Mouse (Mus musculus) liver, embryonic 15.5 days (tissue): Measurements from ENCODE around the gene Barx2. TPM values are rescaled to one million over a fixed set of nuclear protein-coding genes. Genes with fewer than 3 reads are reported as not detected.
"Not testable (repeated sequence)": the region's sequence is repeated elsewhere in the genome, so short reads cannot be mapped to it uniquely, and the experiment has no call there.

Experiments
- ATAC-seq: fragments of 200-750 bp; cut with Nextera tagmentation; 2 replicates; pipeline ENCODE4 v1.8.0; 2017; ENCODE audit warnings: moderate number of reproducible peaks, mild to moderate bottlenecking, moderate library complexity; ENCODE audit not compliant: insufficient read depth
- H3K27ac ChIP-seq: fragments of 300-500 bp; sonication (generic); replicated peaks from 2 replicates; pipeline ENCODE4 v1.5.1; 2015; ENCODE audit warnings: mild to moderate bottlenecking, inconsistent platforms
- H3K27me3 ChIP-seq: fragments of 300-500 bp; sonication (generic); 2 replicates; pipeline ENCODE4 v1.6.1; 2015; ENCODE audit warnings: mild to moderate bottlenecking, inconsistent platforms
- H3K36me3 ChIP-seq: fragments of 300-500 bp; sonication (generic); replicated peaks from 2 replicates; pipeline ENCODE4 v1.6.1; 2015; ENCODE audit warnings: moderate library complexity, mild to moderate bottlenecking, inconsistent platforms
- H3K4me1 ChIP-seq: fragments of 300-500 bp; sonication (generic); replicated peaks from 2 replicates; pipeline ENCODE4 v1.6.1; 2015; ENCODE audit warnings: inconsistent platforms
- H3K4me2 ChIP-seq: fragments of 300-500 bp; sonication (generic); 2 replicates; pipeline ENCODE4 v1.6.1; 2015; ENCODE audit warnings: moderate library complexity, mild to moderate bottlenecking, inconsistent platforms
- H3K4me3 ChIP-seq: fragments of 300-500 bp; sonication (generic); replicated peaks from 2 replicates; pipeline ENCODE4 v1.5.1; 2015; ENCODE audit warnings: mild to moderate bottlenecking, inconsistent platforms
- H3K9ac ChIP-seq: fragments of 300-500 bp; sonication (generic); 2 replicates; pipeline ENCODE4 v1.6.1; 2015; ENCODE audit warnings: moderate library complexity, mild to moderate bottlenecking, inconsistent platforms
- H3K9me3 ChIP-seq: fragments of 300-500 bp; sonication (generic); replicated peaks from 2 replicates; pipeline ENCODE4 v1.6.1; 2016; ENCODE audit warnings: inconsistent platforms
- WGBS: fragments of 180-500 bp; shearing (Covaris S2); methylation state at CpG from one replicate; pipeline ENCODE4 v1.1.7; 2015; ENCODE audit warnings: mixed read lengths; ENCODE audit not compliant: insufficient replicate concordance; 5-methylcytosine and 5-hydroxymethylcytosine counted together
- polyA plus RNA-seq: library from polyadenylated mRNA; unstranded; fragments of >200 nt; fragmentation: Nextera tagmentation; extraction: Ambion mirVana; gene quantifications from 2 replicates; pipeline ENCODE4 v1.2.1, GENCODE M21; 2015

Gene Barx2
- polyA plus RNA-seq = not detected in 2 replicates

- Histone ChIP-seq H3K4me3 (peak within 1 kb of the TSS; percentile 31), H3K27ac (no peak within 1 kb of the TSS), H3K4me2 (peak within 1 kb of the TSS; percentile 52), H3K4me1 (peaks cover 7% of the 10 kb centered on the region; the same call in 1 of the 2 replicates), H3K9me3 (no peaks in the 10 kb centered on the region), H3K36me3 (no peaks in the 10 kb centered on the region), H3K27me3 (peaks cover 85% of the 10 kb centered on the region), H3K9ac (no peak within 1 kb of the TSS)
- under 1% methylated on average over 80 of the region's 81 CpGs for WGBS
- no peak for ATAC-seq
These were observed at the start of gene Barx2 for GRCm38 (mm10) chr9:31912921-31913738. Gene Barx2 (minus strand): TSS chr9:31913462.

GRCm38 (mm10) chr9:31962265-31962664 is 49.0 kb upstream of the Barx2 start:
- 44% methylated on average over 1 of the region's 1 CpGs for WGBS
- no peak overlapping the region for H3K4me3 ChIP-seq
- H3K9me3 ChIP-seq = no peaks in the 10 kb centered on the region
- no peak overlapping the region for H3K4me2 ChIP-seq
- no peaks in the 10 kb centered on the region for H3K4me1 ChIP-seq
- ATAC-seq = no peak
- no peak overlapping the region for H3K27ac ChIP-seq
- H3K9ac ChIP-seq = no peak overlapping the region
- H3K27me3 ChIP-seq = no peaks in the 10 kb centered on the region
- no peaks in the 10 kb centered on the region for H3K36me3 ChIP-seq

DNA sequence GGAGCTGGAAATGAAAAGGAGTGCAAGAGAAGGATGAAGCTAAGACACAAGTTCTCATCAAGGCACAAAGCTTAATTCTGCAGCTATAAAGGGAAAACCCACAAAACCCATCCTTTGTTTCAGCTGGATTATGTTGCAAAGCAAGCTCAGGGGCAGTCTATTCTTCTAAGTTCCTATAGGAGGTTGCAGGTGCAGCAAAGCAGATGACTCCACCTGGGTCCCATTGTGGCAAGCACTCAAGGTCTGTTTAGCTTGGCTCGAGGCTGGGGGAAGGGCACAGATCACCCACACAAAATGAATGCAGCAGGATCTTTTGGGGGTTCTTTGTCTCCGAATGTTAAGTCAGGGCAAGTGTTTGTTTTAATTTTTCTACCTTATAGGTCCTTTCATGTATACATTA is 47.2 kb upstream of the Barx2 start:
- H3K4me2 ChIP-seq = no peak overlapping the region
- WGBS = 43% methylated on average over 2 of the region's 2 CpGs
- H3K4me1 ChIP-seq = no peaks in the 10 kb centered on the region
- no peaks in the 10 kb centered on the region for H3K27me3 ChIP-seq
- H3K36me3 ChIP-seq = no peaks in the 10 kb centered on the region
- no peak for ATAC-seq
- no peaks in the 10 kb centered on the region for H3K9me3 ChIP-seq
- no peak overlapping the region for H3K4me3 ChIP-seq
- no peak overlapping the region for H3K9ac ChIP-seq
- H3K27ac ChIP-seq = no peak overlapping the region

GRCm38 (mm10) chr9:31958120-31958519 is 44.9 kb upstream of the Barx2 start:
- Histone ChIP-seq H3K27ac (no peak overlapping the region), H3K9ac (no peak overlapping the region), H3K4me3 (no peak overlapping the region), H3K36me3 (no peaks in the 10 kb centered on the region), H3K27me3 (no peaks in the 10 kb centered on the region), H3K4me1 (no peaks in the 10 kb centered on the region), H3K4me2 (no peak overlapping the region), H3K9me3 (no peaks in the 10 kb centered on the region)
- no peak for ATAC-seq

DNA sequence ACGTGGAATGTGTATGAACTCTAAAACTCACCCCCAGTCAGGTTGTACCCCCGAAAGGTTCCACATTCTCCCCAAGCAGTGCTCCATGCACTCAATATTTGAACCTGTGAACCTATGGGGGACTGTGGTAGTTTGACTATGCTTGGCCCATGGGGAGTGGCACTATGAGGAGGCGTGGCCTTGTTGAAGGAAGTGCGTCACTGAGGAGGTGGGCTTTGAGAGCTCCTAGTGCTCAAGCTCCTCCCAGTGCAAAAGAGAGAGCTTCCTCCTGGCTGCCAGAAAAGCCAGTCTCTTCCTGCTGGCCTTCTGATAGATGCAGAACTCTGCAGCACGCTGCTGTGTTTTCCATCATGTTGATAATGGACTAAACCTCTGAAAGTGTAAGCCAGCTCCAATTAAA is 37.2 kb upstream of the Barx2 start:
- WGBS = 59% methylated on average over 5 of the region's 5 CpGs
- no peak overlapping the region for H3K4me2 ChIP-seq
- no peak for ATAC-seq

GRCm38 (mm10) chr9:31949031-31949430 is 35.8 kb upstream of the Barx2 start:
- no peak overlapping the region for H3K4me2 ChIP-seq
- WGBS = 53% methylated on average over 5 of the region's 5 CpGs
- H3K4me1 ChIP-seq = no peaks in the 10 kb centered on the region
- no peaks in the 10 kb centered on the region for H3K9me3 ChIP-seq
- ATAC-seq = no peak
- no peaks in the 10 kb centered on the region for H3K27me3 ChIP-seq
- no peak overlapping the region for H3K27ac ChIP-seq
- no peak overlapping the region for H3K9ac ChIP-seq
- H3K36me3 ChIP-seq = no peaks in the 10 kb centered on the region
- no peak overlapping the region for H3K4me3 ChIP-seq

More for the DNA sequence above, 37.2 kb upstream of the Barx2 start:
- H3K4me3 ChIP-seq = no peak overlapping the region
- no peak overlapping the region for H3K27ac ChIP-seq
- no peaks in the 10 kb centered on the region for H3K36me3 ChIP-seq
- no peaks in the 10 kb centered on the region for H3K4me1 ChIP-seq
- H3K9ac ChIP-seq = no peak overlapping the region
- no peaks in the 10 kb centered on the region for H3K9me3 ChIP-seq
- H3K27me3 ChIP-seq = no peaks in the 10 kb centered on the region

- ATAC-seq = no peak
- H3K4me1 ChIP-seq = no peaks in the 10 kb centered on the region
- H3K36me3 ChIP-seq = no peaks in the 10 kb centered on the region
- 62% methylated on average over 10 of the region's 10 CpGs for WGBS
- H3K4me3 ChIP-seq = no peak overlapping the region
- no peak overlapping the region for H3K9ac ChIP-seq
- no peaks in the 10 kb centered on the region for H3K27me3 ChIP-seq
- no peaks in the 10 kb centered on the region for H3K9me3 ChIP-seq
- no peak overlapping the region for H3K27ac ChIP-seq
- H3K4me2 ChIP-seq = no peak overlapping the region
These were observed 33.8 kb upstream of the Barx2 start for GRCm38 (mm10) chr9:31947051-31947450.

DNA sequence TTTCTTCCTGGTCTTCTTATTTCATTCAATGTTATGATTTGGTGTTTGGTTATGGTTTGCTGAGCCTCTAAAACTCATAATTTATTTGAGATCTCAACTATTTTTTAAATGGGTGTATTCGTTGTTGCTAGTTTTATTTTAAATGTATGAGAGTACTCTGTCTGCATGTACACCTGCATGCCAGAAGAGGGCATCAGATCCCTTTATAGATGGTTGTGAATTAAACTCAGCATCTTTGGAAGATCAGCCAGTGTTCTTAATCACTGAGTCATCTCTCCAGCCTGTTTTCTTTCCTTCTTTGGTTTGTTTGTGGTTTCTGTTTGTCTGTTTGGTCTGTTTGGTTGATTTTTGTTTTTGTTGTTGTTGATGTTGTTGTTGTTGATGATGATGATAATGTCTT is 29.1 kb upstream of the Barx2 start:
- Histone ChIP-seq H3K4me3 (no peak overlapping the region), H3K9ac (no peak overlapping the region), H3K27ac (no peak overlapping the region), H3K9me3 (no peaks in the 10 kb centered on the region), H3K27me3 (no peaks in the 10 kb centered on the region), H3K36me3 (no peaks in the 10 kb centered on the region), H3K4me1 (no peaks in the 10 kb centered on the region), H3K4me2 (no peak overlapping the region)
- WGBS = 47% methylated on average over 1 of the region's 1 CpGs
- ATAC-seq = no peak

- not testable (repeated sequence) for H3K4me1 ChIP-seq, H3K9ac ChIP-seq, H3K9me3 ChIP-seq, ATAC-seq, H3K36me3 ChIP-seq, H3K4me3 ChIP-seq, H3K4me2 ChIP-seq, H3K27me3 ChIP-seq, H3K27ac ChIP-seq
- 85% methylated on average over 15 of the region's 16 CpGs for WGBS
These were observed 23.2 kb upstream of the Barx2 start for GRCm38 (mm10) chr9:31936486-31936885.

GRCm38 (mm10) chr9:31931691-31932090 is 18.4 kb upstream of the Barx2 start:
- Histone ChIP-seq H3K4me3 (no peak overlapping the region), H3K4me2 (no peak overlapping the region), H3K4me1 (no peaks in the 10 kb centered on the region), H3K9ac (no peak overlapping the region), H3K9me3 (no peaks in the 10 kb centered on the region), H3K36me3 (no peaks in the 10 kb centered on the region), H3K27ac (no peak overlapping the region), H3K27me3 (no peaks in the 10 kb centered on the region)
- ATAC-seq = no peak
- WGBS = 25% methylated on average over 5 of the region's 5 CpGs

DNA sequence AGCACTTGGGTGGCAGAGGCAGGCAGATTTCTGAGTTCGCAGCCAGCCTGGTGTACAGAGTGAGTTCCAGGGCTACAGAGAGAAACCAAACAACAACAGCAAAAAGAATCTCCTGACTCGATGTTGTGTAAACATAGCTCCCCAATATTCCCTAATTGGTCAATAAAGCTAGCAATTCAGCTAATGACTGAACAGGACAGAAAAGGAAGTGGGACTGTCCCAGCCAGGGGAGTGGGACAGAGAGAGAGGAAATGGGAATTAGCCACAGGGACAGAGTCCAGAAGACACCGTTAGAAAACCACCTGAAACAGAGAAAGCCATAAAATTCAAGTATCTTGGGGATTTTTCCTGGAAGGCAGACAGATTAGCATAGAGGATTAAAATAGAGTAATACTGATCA is 18.0 kb upstream of the Barx2 start:
- H3K4me1 ChIP-seq = no peaks in the 10 kb centered on the region
- no peaks in the 10 kb centered on the region for H3K36me3 ChIP-seq
- H3K4me3 ChIP-seq = no peak overlapping the region
- no peak for ATAC-seq
- H3K27ac ChIP-seq = no peak overlapping the region
- no peaks in the 10 kb centered on the region for H3K9me3 ChIP-seq
- H3K27me3 ChIP-seq = no peaks in the 10 kb centered on the region
- no peak overlapping the region for H3K4me2 ChIP-seq
- 37% methylated on average over 3 of the region's 3 CpGs for WGBS
- H3K9ac ChIP-seq = no peak overlapping the region

GRCm38 (mm10) chr9:31926766-31927165 is 13.5 kb upstream of the Barx2 start:
- Histone ChIP-seq H3K9me3 (no peaks in the 10 kb centered on the region), H3K36me3 (no peaks in the 10 kb centered on the region), H3K4me3 (no peak overlapping the region), H3K4me1 (no peaks in the 10 kb centered on the region), H3K4me2 (no peak overlapping the region), H3K9ac (no peak overlapping the region), H3K27ac (no peak overlapping the region), H3K27me3 (no peaks in the 10 kb centered on the region)
- 66% methylated on average over 3 of the region's 3 CpGs for WGBS
- ATAC-seq = no peak
